Comparison of ENCODE assay signal across 25 mouse cellular contexts in the genomic region with DNA sequence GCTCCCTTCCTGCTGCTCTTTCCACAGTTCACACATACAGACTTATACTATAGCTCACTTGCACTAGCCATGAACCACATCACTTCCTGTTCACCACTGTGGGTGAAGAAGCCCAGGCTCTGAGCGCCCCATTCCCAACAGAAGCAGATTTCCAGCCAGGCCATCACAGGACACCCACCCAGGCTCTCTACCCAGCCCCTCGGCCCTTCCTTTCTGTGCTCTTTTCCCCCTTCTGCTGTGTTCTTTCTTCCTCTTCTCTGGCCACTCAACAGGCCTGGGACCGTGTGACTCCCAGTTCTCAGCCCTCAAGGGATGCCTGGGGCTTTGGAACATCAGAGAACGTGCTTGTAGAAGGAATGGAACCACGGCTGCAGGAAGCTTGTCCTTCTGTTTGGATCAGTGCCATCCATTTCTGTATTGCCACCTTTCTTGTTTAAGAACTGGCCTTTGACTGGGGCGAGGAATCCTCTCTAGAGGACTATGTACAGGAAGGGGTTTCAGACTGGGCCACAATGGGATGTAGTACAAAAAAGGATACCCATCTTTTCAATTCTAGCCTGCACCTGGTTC. TPM values are rescaled to one million over a fixed set of nuclear protein-coding genes. Genes with fewer than 3 reads are reported as not detected.
DNase-seq lines count a peak whose midpoint lies in the region; ATAC-seq and TF ChIP-seq lines count a peak whose summit lies in the region.
"Had no signal": no experiment of that assay in that cellular context is flagged by ENCODE, and none has a peak within 500 bp of the region (broad histone marks: within the 10 kb centered on the region; RNA-seq: fewer than 3 reads in every experiment).

No protein-coding gene starts in this region.

- H3K4me1 ChIP-seq in heart, embryonic 10.5 days = peaks cover 50% of the 10 kb centered on the region
- H3K4me1 ChIP-seq in intestine, embryonic 15.5 days (replicated peaks) = peaks cover 23% of the 10 kb centered on the region
- H3K4me1 ChIP-seq in intestine, embryonic 16.5 days (ENCODE audit: control insufficient read depth, insufficient read depth, low read length) = 0 out of 2 replicates have a peak, but pooled peaks cover 22% of the 10 kb centered on the region
- peaks cover 24% of the 10 kb centered on the region for H3K4me1 ChIP-seq in lung, embryonic 16.5 days (replicated peaks; ENCODE audit: control insufficient read depth, insufficient read depth, low read length)
- no peaks in the 10 kb centered on the region for H3K4me1 ChIP-seq in lung, adult 2 months (ENCODE audit: control insufficient read depth, insufficient read depth, low read length)
- H3K4me1 ChIP-seq in stomach, embryonic 14.5 days (ENCODE audit: control insufficient read depth, insufficient read depth, low read length) = peaks cover 29% of the 10 kb centered on the region
- H3K4me1 ChIP-seq: forebrain, embryonic 12.5 days had no signal

- peaks cover 34% of the 10 kb centered on the region for H3K27me3 ChIP-seq in heart, embryonic 10.5 days (ENCODE audit: insufficient read depth, poor library complexity, severe bottlenecking)
- H3K27me3 ChIP-seq in intestine, embryonic 15.5 days (replicated peaks) = no peaks in the 10 kb centered on the region
- no peaks in the 10 kb centered on the region for H3K27me3 ChIP-seq in intestine, embryonic 16.5 days (replicated peaks; ENCODE audit: control insufficient read depth, insufficient read depth, low read length)
- peaks cover 2% of the 10 kb centered on the region; the same call in 1 of the 2 replicates for H3K27me3 ChIP-seq in lung, embryonic 16.5 days (ENCODE audit: control insufficient read depth, insufficient read depth, low read depth, low read length)
- no peaks in the 10 kb centered on the region for H3K27me3 ChIP-seq in stomach, embryonic 14.5 days (ENCODE audit: control insufficient read depth, insufficient read depth, low read length)

- H3K4me3 ChIP-seq in heart, embryonic 10.5 days = no peak overlapping the region
- no peak overlapping the region for H3K4me3 ChIP-seq in intestine, embryonic 15.5 days (replicated peaks)
- H3K4me3 ChIP-seq in intestine, embryonic 16.5 days (ENCODE audit: low read length) = no peak overlapping the region
- H3K4me3 ChIP-seq in lung, embryonic 16.5 days (ENCODE audit: low read length) = no peak overlapping the region
- H3K4me3 ChIP-seq in lung, adult 2 months (replicated peaks; ENCODE audit: extremely low read depth, low read depth, low read length) = no peak overlapping the region
- no peak overlapping the region for H3K4me3 ChIP-seq in stomach, embryonic 14.5 days (ENCODE audit: low read depth, low read length)
- H3K4me3 ChIP-seq: forebrain, embryonic 12.5 days; hindbrain, embryonic 15.5 days; limb, embryonic 12.5 days; liver, embryonic 13.5 days; midbrain, embryonic 10.5 days had no signal

- no peak overlapping the region for H3K4me2 ChIP-seq in intestine, embryonic 15.5 days (replicated peaks)
- H3K4me2 ChIP-seq in intestine, embryonic 16.5 days (ENCODE audit: low read depth, low read length) = no peak overlapping the region
- 0 out of 2 replicates have a peak overlapping the region, but pooled peaks have one; percentile 1 for H3K4me2 ChIP-seq in lung, embryonic 16.5 days (ENCODE audit: low read depth, low read length)
- peak overlapping the region; percentile 59; the same call in 1 of the 2 replicates for H3K4me2 ChIP-seq in stomach, embryonic 14.5 days (replicated peaks; ENCODE audit: low read depth, low read length)
- H3K4me2 ChIP-seq: forebrain, embryonic 12.5 days; hindbrain, embryonic 15.5 days; limb, embryonic 12.5 days; liver, embryonic 13.5 days had no signal

- peak overlapping the region; percentile 42 for H3K27ac ChIP-seq in heart, embryonic 10.5 days
- peak overlapping the region; percentile 34 for H3K27ac ChIP-seq in intestine, embryonic 15.5 days
- no peak overlapping the region for H3K27ac ChIP-seq in intestine, embryonic 16.5 days (ENCODE audit: low read length)
- 0 out of 2 replicates have a peak overlapping the region, but pooled peaks have one; percentile 13 for H3K27ac ChIP-seq in lung, embryonic 16.5 days (ENCODE audit: low read length)
- 0 out of 2 replicates have a peak overlapping the region, but pooled peaks have one; percentile 7 for H3K27ac ChIP-seq in stomach, embryonic 14.5 days (ENCODE audit: low read length)
- H3K27ac ChIP-seq: forebrain, embryonic 12.5 days; hindbrain, embryonic 15.5 days; limb, embryonic 12.5 days; liver, embryonic 13.5 days; macrophage; midbrain, embryonic 10.5 days had no signal

- H3K9ac ChIP-seq in intestine, embryonic 15.5 days = no peak overlapping the region
- H3K9ac ChIP-seq in intestine, embryonic 16.5 days (ENCODE audit: low read depth, low read length) = no peak overlapping the region
- H3K9ac ChIP-seq in lung, embryonic 16.5 days (ENCODE audit: low read length) = no peak overlapping the region
- H3K9ac ChIP-seq in stomach, embryonic 14.5 days (replicated peaks; ENCODE audit: low read depth, low read length) = no peak overlapping the region
- H3K9ac ChIP-seq: forebrain, embryonic 12.5 days; hindbrain, embryonic 15.5 days; limb, embryonic 12.5 days; liver, embryonic 13.5 days had no signal

- no peak for ATAC-seq in intestine, embryonic 15.5 days
- ATAC-seq in intestine, embryonic 16.5 days = no peak
- ATAC-seq in lung, embryonic 16.5 days (ENCODE audit: low read depth) = no peak
- ATAC-seq in stomach, embryonic 14.5 days (ENCODE audit: insufficient number of reproducible peaks, insufficient read depth, low FRiP score, low read depth) = no peak

- intact Hi-C loops in heart, postnatal 14 days (cut with DNase I) = loop anchor here (5.0 kb wide), 1 partner anchor 87 kb away; no protein-coding TSS in a partner anchor

- TF ChIP-seq POLR2A in lung, adult 2 months (IDR thresholded peaks at IDR 0.05; ENCODE audit: borderline replicate concordance, extremely low read depth, low read depth, low read length) = no peak

- peak; percentile 51 for DNase-seq in heart, embryonic 10.5 days (ENCODE audit: low spot score)
- no peak for DNase-seq in heart, postnatal 14 days
- no peak for DNase-seq in lung, adult 2 months
- no peak for DNase-seq in adrenal gland, postnatal 25 days
- DNase-seq: B cell, adult 2 months; cerebellum, adult 8-10 months; kidney, adult 18-20 months; liver, embryonic 13.5 days; right cerebral cortex, postnatal 4 days; thymus, adult 18-20 months; thymus, postnatal 4 days had no signal

- no peaks in the 10 kb centered on the region for H3K9me3 ChIP-seq in heart, embryonic 10.5 days
- H3K9me3 ChIP-seq in intestine, embryonic 15.5 days = no peaks in the 10 kb centered on the region
- no peaks in the 10 kb centered on the region for H3K9me3 ChIP-seq in intestine, embryonic 16.5 days (ENCODE audit: control insufficient read depth, low read length)
- no peaks in the 10 kb centered on the region for H3K9me3 ChIP-seq in lung, embryonic 16.5 days (ENCODE audit: control insufficient read depth, low read length)
- H3K9me3 ChIP-seq in stomach, embryonic 14.5 days (ENCODE audit: control insufficient read depth, low read depth, low read length) = no peaks in the 10 kb centered on the region
- H3K9me3 ChIP-seq: forebrain, embryonic 12.5 days; hindbrain, embryonic 15.5 days; limb, embryonic 12.5 days; liver, embryonic 13.5 days; midbrain, embryonic 10.5 days had no signal

- TF ChIP-seq CTCF in lung, adult 2 months (IDR thresholded peaks at IDR 0.05; ENCODE audit: insufficient read depth, low read length) = no peak

- no peaks in the 10 kb centered on the region for H3K36me3 ChIP-seq in heart, embryonic 10.5 days
- H3K36me3 ChIP-seq in intestine, embryonic 15.5 days = no peaks in the 10 kb centered on the region
- H3K36me3 ChIP-seq in intestine, embryonic 16.5 days (ENCODE audit: control insufficient read depth, insufficient read depth, low read length) = no peaks in the 10 kb centered on the region
- peaks cover 2% of the 10 kb centered on the region for H3K36me3 ChIP-seq in lung, embryonic 16.5 days (ENCODE audit: control insufficient read depth, insufficient read depth, low read length)
- H3K36me3 ChIP-seq in stomach, embryonic 14.5 days (ENCODE audit: control insufficient read depth, insufficient read depth, low read length) = peaks cover 1% of the 10 kb centered on the region; the same call in 1 of the 2 replicates
- H3K36me3 ChIP-seq: forebrain, embryonic 12.5 days; hindbrain, embryonic 15.5 days; limb, embryonic 12.5 days; liver, embryonic 13.5 days; midbrain, embryonic 10.5 days had no signal

- 68% methylated on average over 6 of the region's 6 CpGs for WGBS in heart, embryonic 10.5 days
- 56% methylated on average over 6 of the region's 6 CpGs for WGBS in intestine, embryonic 15.5 days
- 64% methylated on average over 6 of the region's 6 CpGs for WGBS in intestine, embryonic 16.5 days
- WGBS in lung, embryonic 16.5 days = 56% methylated on average over 6 of the region's 6 CpGs
- WGBS in lung, adult 2 months = 42% methylated on average over 6 of the region's 6 CpGs
- 74% methylated on average over 6 of the region's 6 CpGs for WGBS in stomach, embryonic 14.5 days

RNA-seq across cellular contexts. Expression of gene Vstm4, which starts 2.5 kb away (rescaled TPM):
- 6.1 and 9.5 TPM in 2 replicates for polyA plus RNA-seq in heart, embryonic 10.5 days (2016; fragmentation: Nextera tagmentation; extraction: Ambion mirVana)
- total RNA-seq in heart, postnatal 14 days (2021) = 10 to 100 TPM; 13.5 to 16.0 TPM
- 25.2 and 26.7 TPM in 2 replicates for polyA plus RNA-seq in intestine, embryonic 15.5 days (2015; fragmentation: Nextera tagmentation; extraction: Ambion mirVana)
- 26.6 and 28.3 TPM in 2 replicates for polyA plus RNA-seq in intestine, embryonic 16.5 days (2015; fragmentation: Nextera tagmentation; extraction: Ambion mirVana)
- 67.3 and 72.1 TPM in 2 replicates for polyA plus RNA-seq in lung, embryonic 16.5 days (2015; fragmentation: Nextera tagmentation; extraction: Ambion mirVana)
- polyA plus RNA-seq in lung, adult 2 months (2012; rRNA removed) = 11.2 and 12.1 TPM in 2 replicates
- polyA plus RNA-seq in stomach, embryonic 14.5 days (2014; fragmentation: Nextera tagmentation; extraction: Ambion mirVana) = 43.6 and 44.6 TPM in 2 replicates
- total RNA-seq in adrenal gland, postnatal 25 days (2021) = 12.2 and 16.3 TPM in 2 replicates
- total RNA-seq: monocyte, adult 5-6 weeks had no signal

RNA-seq across cellular contexts. Expression of gene Fam170b, which starts 25.3 kb away (rescaled TPM):
- 0.09 TPM in 1 of 2 replicates, not detected in the other for polyA plus RNA-seq in heart, embryonic 10.5 days (2016; fragmentation: Nextera tagmentation; extraction: Ambion mirVana)
- not detected for total RNA-seq in heart, postnatal 14 days (2021)
- polyA plus RNA-seq in intestine, embryonic 15.5 days (2015; fragmentation: Nextera tagmentation; extraction: Ambion mirVana) = 0.06 and 0.11 TPM in 2 replicates
- polyA plus RNA-seq in intestine, embryonic 16.5 days (2015; fragmentation: Nextera tagmentation; extraction: Ambion mirVana) = 0.10 TPM in 2 replicates
- polyA plus RNA-seq in lung, embryonic 16.5 days (2015; fragmentation: Nextera tagmentation; extraction: Ambion mirVana) = 0.11 and 0.36 TPM in 2 replicates
- not detected in 2 replicates for polyA plus RNA-seq in lung, adult 2 months (2012; rRNA removed)
- 0.23 and 0.29 TPM in 2 replicates for polyA plus RNA-seq in stomach, embryonic 14.5 days (2014; fragmentation: Nextera tagmentation; extraction: Ambion mirVana)
- total RNA-seq in adrenal gland, postnatal 25 days (2021) = 0.18 and 0.43 TPM in 2 replicates
- total RNA-seq: adrenal gland, postnatal 4 days; layer of hippocampus, postnatal 14 days had no signal
- polyA plus RNA-seq: forebrain, embryonic 12.5 days; large intestine, adult 2 months; limb, embryonic 12.5 days; liver, embryonic 13.5 days; macrophage; midbrain, embryonic 10.5 days; neural tube, embryonic 11.5 days had no signal

Comparison
In these comparisons a context has a peak if more than half of its experiments do, and no peak if none do; other contexts are left out.
1. H3K4me2 ChIP-seq: peak in lung, embryonic 16.5 days (single experiment) and stomach, embryonic 14.5 days (single experiment); none in intestine, embryonic 15.5 days (single experiment) and intestine, embryonic 16.5 days (single experiment).